Mouse (Mus musculus): ENCODE data around the gene Padi4. TPM values are rescaled to one million over a fixed set of nuclear protein-coding genes. Genes with fewer than 3 reads are reported as not detected.
A peak's percentile ranks its signal among the peaks of the same experiment; 100 is the strongest.

The Padi4 gene
- polyA plus RNA-seq, 1 experiment = 0.02 TPM

DNA sequence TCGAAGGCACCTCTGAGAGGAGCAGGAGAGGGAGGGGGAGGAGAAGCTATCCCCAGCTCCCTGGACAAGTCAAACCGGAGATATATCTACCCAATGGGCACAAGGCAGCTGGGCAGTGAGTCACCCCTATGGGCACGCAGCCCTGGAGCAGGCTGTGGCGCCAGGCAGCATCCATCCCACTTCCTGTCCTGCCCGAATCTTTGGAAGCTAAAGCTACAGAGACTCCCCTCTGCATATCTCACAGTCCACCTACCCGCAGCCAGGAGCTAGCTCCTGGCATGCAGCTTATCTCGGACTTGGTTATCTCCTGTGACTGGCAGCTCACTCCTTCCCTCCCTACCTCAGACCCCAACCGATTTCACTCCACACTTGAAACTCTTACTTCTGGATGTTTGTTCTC lies 35.1 kb upstream of the Padi4 start:
- no peaks in the 10 kb centered on the region for H3K27me3 ChIP-seq (ENCODE audit: control insufficient read depth, insufficient read depth, insufficient read length)
- no peak overlapping the region for H3K4me3 ChIP-seq (ENCODE audit: insufficient read depth, poor library complexity, severe bottlenecking)
- H3K36me3 ChIP-seq (ENCODE audit: control insufficient read depth, insufficient read depth) = no peaks in the 10 kb centered on the region
- TF ChIP-seq CEBPB (IDR thresholded peaks at IDR 0.05; ENCODE audit: low read depth) (no peak), MYOD1 (IDR thresholded peaks at IDR 0.05; ENCODE audit: control insufficient read depth, insufficient read length, low read depth) (peak; percentile 81), FOSL1 (IDR thresholded peaks at IDR 0.05; ENCODE audit: insufficient read depth, low read length, poor library complexity, severe bottlenecking) (peak; percentile 41), MAX (IDR thresholded peaks at IDR 0.05) (peak; percentile 29)
- H3ac ChIP-seq (ENCODE audit: control insufficient read depth, insufficient read length, low read depth) = no peak overlapping the region
- no peaks in the 10 kb centered on the region for H3K79me2 ChIP-seq (ENCODE audit: control insufficient read depth, insufficient read depth)
- H3K79me3 ChIP-seq (ENCODE audit: low read depth) = no peaks in the 10 kb centered on the region

DNA sequence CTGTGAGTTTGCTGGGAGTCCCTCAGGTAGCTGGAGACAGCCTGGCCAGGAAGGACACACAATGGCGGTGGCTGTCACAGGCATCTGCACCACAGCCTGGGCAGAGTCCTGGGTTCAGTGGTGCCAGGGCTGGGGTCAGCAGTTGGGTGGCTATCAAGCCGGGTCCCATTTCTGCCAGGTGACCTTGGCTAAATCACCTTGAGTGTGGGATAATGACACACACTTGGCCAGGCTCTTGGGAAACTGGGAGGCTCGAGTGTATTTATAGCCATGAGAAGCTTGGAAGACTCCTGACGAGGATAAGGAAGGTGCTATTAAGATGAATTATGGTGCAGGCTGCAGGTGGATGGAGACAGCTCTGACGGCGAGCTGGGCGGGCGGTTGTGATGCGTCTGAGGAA lies 30.6 kb upstream of the Padi4 start:
- Histone ChIP-seq H3K4me3 (ENCODE audit: insufficient read depth, poor library complexity, severe bottlenecking) (no peak overlapping the region), H3K79me3 (ENCODE audit: low read depth) (no peaks in the 10 kb centered on the region), H3K79me2 (ENCODE audit: control insufficient read depth, insufficient read depth) (no peaks in the 10 kb centered on the region), H3K27me3 (ENCODE audit: control insufficient read depth, insufficient read depth, insufficient read length) (peaks cover 3% of the 10 kb centered on the region), H3ac (ENCODE audit: control insufficient read depth, insufficient read length, low read depth) (no peak overlapping the region), H3K36me3 (ENCODE audit: control insufficient read depth, insufficient read depth) (no peaks in the 10 kb centered on the region)
- no peak for TF ChIP-seq USF1 (IDR thresholded peaks at IDR 0.05; ENCODE audit: low read depth)
- no peak for TF ChIP-seq CTCF (IDR thresholded peaks at IDR 0.05; ENCODE audit: control insufficient read depth, insufficient read depth, insufficient read length)
- TF ChIP-seq FOSL1 (IDR thresholded peaks at IDR 0.05; ENCODE audit: insufficient read depth, low read length, poor library complexity, severe bottlenecking) = no peak
- no peak for TF ChIP-seq MYOG (IDR thresholded peaks at IDR 0.05; ENCODE audit: control insufficient read depth, extremely low read depth, insufficient read length)
- TF ChIP-seq CEBPB (IDR thresholded peaks at IDR 0.05; ENCODE audit: low read depth) = no peak
- no peak for TF ChIP-seq MYOD1 (IDR thresholded peaks at IDR 0.05; ENCODE audit: control insufficient read depth, insufficient read length, low read depth)
- no peak for TF ChIP-seq MAX (IDR thresholded peaks at IDR 0.05)

DNA sequence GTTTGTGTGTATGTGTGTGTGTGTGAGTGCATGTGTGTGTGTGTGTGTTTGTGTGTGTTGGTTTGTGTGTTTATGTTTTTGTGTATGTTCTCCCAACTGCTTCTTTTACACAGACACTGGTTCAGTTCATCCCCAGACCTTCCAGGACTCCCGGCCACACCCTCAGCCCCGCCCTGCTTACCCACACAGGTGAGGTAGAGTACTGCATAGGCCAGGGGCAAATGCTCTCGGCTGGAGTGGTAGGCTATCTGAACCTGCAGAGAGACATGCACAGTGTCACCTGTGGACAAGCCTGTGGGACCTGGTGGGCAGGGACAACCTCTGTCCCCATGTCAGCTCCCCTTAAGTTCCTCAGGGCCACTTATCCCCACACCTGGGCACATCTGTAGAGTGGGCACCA lies 27.3 kb upstream of the Padi4 start:
- Histone ChIP-seq H3K79me3 (ENCODE audit: low read depth) (no peaks in the 10 kb centered on the region), H3K36me3 (ENCODE audit: control insufficient read depth, insufficient read depth) (no peaks in the 10 kb centered on the region), H3K4me3 (ENCODE audit: insufficient read depth, poor library complexity, severe bottlenecking) (no peak overlapping the region), H3K27me3 (ENCODE audit: control insufficient read depth, insufficient read depth, insufficient read length) (peaks cover 15% of the 10 kb centered on the region), H3ac (ENCODE audit: control insufficient read depth, insufficient read length, low read depth) (no peak overlapping the region), H3K79me2 (ENCODE audit: control insufficient read depth, insufficient read depth) (no peaks in the 10 kb centered on the region)
- TF ChIP-seq MYOD1 (IDR thresholded peaks at IDR 0.05; ENCODE audit: control insufficient read depth, insufficient read length, low read depth) = no peak
- TF ChIP-seq CTCF (IDR thresholded peaks at IDR 0.05; ENCODE audit: control insufficient read depth, insufficient read depth, insufficient read length) = no peak
- no peak for TF ChIP-seq MYOG (IDR thresholded peaks at IDR 0.05; ENCODE audit: control insufficient read depth, extremely low read depth, insufficient read length)
- TF ChIP-seq USF1 (IDR thresholded peaks at IDR 0.05; ENCODE audit: low read depth) = no peak
- no peak for TF ChIP-seq MAX (IDR thresholded peaks at IDR 0.05)
- TF ChIP-seq CEBPB (IDR thresholded peaks at IDR 0.05; ENCODE audit: low read depth) = no peak
- no peak for TF ChIP-seq FOSL1 (IDR thresholded peaks at IDR 0.05; ENCODE audit: insufficient read depth, low read length, poor library complexity, severe bottlenecking)

- H3ac ChIP-seq (ENCODE audit: control insufficient read depth, insufficient read length, low read depth) = no peak overlapping the region
- no peak for TF ChIP-seq MYOG (IDR thresholded peaks at IDR 0.05; ENCODE audit: control insufficient read depth, extremely low read depth, insufficient read length)
- no peak for TF ChIP-seq FOSL1 (IDR thresholded peaks at IDR 0.05; ENCODE audit: insufficient read depth, low read length, poor library complexity, severe bottlenecking)
- TF ChIP-seq USF1 (IDR thresholded peaks at IDR 0.05; ENCODE audit: low read depth) = no peak
- no peak for TF ChIP-seq MYOD1 (IDR thresholded peaks at IDR 0.05; ENCODE audit: control insufficient read depth, insufficient read length, low read depth)
- no peak for TF ChIP-seq CEBPB (IDR thresholded peaks at IDR 0.05; ENCODE audit: low read depth)
- TF ChIP-seq MAX (IDR thresholded peaks at IDR 0.05) = no peak
- TF ChIP-seq CTCF (IDR thresholded peaks at IDR 0.05; ENCODE audit: control insufficient read depth, insufficient read depth, insufficient read length) = no peak
Measured at GRCm38 (mm10) chr4:140796786-140797185, 22.8 kb upstream of the Padi4 start.

GRCm38 (mm10) chr4:140794678-140795077 lies 20.6 kb upstream of the Padi4 start:
- Histone ChIP-seq H3K36me3 (ENCODE audit: control insufficient read depth, insufficient read depth) (no peaks in the 10 kb centered on the region), H3ac (ENCODE audit: control insufficient read depth, insufficient read length, low read depth) (no peak overlapping the region), H3K4me3 (ENCODE audit: insufficient read depth, poor library complexity, severe bottlenecking) (no peak overlapping the region), H3K79me3 (ENCODE audit: low read depth) (no peaks in the 10 kb centered on the region), H3K79me2 (ENCODE audit: control insufficient read depth, insufficient read depth) (no peaks in the 10 kb centered on the region), H3K27me3 (ENCODE audit: control insufficient read depth, insufficient read depth, insufficient read length) (peaks cover 12% of the 10 kb centered on the region)
- no peak for TF ChIP-seq MYOD1 (IDR thresholded peaks at IDR 0.05; ENCODE audit: control insufficient read depth, insufficient read length, low read depth)
- TF ChIP-seq MAX (IDR thresholded peaks at IDR 0.05) = no peak
- no peak for TF ChIP-seq CTCF (IDR thresholded peaks at IDR 0.05; ENCODE audit: control insufficient read depth, insufficient read depth, insufficient read length)
- TF ChIP-seq MYOG (IDR thresholded peaks at IDR 0.05; ENCODE audit: control insufficient read depth, extremely low read depth, insufficient read length) = no peak
- no peak for TF ChIP-seq FOSL1 (IDR thresholded peaks at IDR 0.05; ENCODE audit: insufficient read depth, low read length, poor library complexity, severe bottlenecking)

More at GRCm38 (mm10) chr4:140796786-140797185, 22.8 kb upstream of the Padi4 start:
- no peaks in the 10 kb centered on the region for H3K79me2 ChIP-seq (ENCODE audit: control insufficient read depth, insufficient read depth)
- H3K36me3 ChIP-seq (ENCODE audit: control insufficient read depth, insufficient read depth) = no peaks in the 10 kb centered on the region
- H3K27me3 ChIP-seq (ENCODE audit: control insufficient read depth, insufficient read depth, insufficient read length) = peaks cover 15% of the 10 kb centered on the region
- H3K79me3 ChIP-seq (ENCODE audit: low read depth) = no peaks in the 10 kb centered on the region
- H3K4me3 ChIP-seq (ENCODE audit: insufficient read depth, poor library complexity, severe bottlenecking) = no peak overlapping the region

- H3ac ChIP-seq (ENCODE audit: control insufficient read depth, insufficient read length, low read depth) = no peak overlapping the region
- H3K36me3 ChIP-seq (ENCODE audit: control insufficient read depth, insufficient read depth) = no peaks in the 10 kb centered on the region
- TF ChIP-seq CTCF (IDR thresholded peaks at IDR 0.05; ENCODE audit: control insufficient read depth, insufficient read depth, insufficient read length) (peak; percentile 10), CEBPB (IDR thresholded peaks at IDR 0.05; ENCODE audit: low read depth) (no peak)
- no peak overlapping the region for H3K4me3 ChIP-seq (ENCODE audit: insufficient read depth, poor library complexity, severe bottlenecking)
- H3K79me2 ChIP-seq (ENCODE audit: control insufficient read depth, insufficient read depth) = no peaks in the 10 kb centered on the region
- H3K79me3 ChIP-seq (ENCODE audit: low read depth) = no peaks in the 10 kb centered on the region
- H3K27me3 ChIP-seq (ENCODE audit: control insufficient read depth, insufficient read depth, insufficient read length) = peaks cover 8% of the 10 kb centered on the region
Measured at GRCm38 (mm10) chr4:140793795-140794194, 19.8 kb upstream of the Padi4 start.
